Mouse (Mus musculus) liver, embryonic 14.5 days (tissue): ENCODE data around the gene Gtf2h5.

ENCODE experiments used
- CTCF ChIP-seq: IDR thresholded peaks from 2 replicates; pipeline ENCODE4 v1.5.1; 2016; ENCODE audit warnings: antibody characterized with exemption, low read depth, control low read depth
- EP300 ChIP-seq: IDR thresholded peaks from 2 replicates; pipeline ENCODE4 v1.6.1; 2016; ENCODE audit warnings: antibody characterized with exemption, low read depth

DNA sequence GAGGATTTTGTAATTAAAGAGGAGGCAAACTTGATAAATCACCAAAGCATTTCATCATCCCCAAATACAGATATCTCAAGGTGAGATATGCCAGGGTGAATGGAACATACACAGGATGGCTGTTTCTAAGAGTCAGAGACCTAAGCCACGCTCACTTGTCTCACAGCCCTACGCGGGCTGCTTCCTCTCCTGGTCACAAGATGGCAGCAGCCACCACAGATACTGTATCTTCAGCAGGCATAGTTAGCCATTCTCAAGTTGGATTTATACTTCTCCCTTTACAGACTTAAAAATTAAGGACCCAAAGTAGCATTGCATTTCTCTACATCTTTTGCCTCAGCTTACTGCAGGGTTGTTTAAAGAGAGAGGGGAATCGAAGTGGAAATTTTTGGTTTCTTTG is 18.3 kb downstream of the Gtf2h5 start:
- TF ChIP-seq CTCF, result peak; percentile 81
- no peak for TF ChIP-seq EP300
